Mouse (Mus musculus) CD4-positive, CD25-positive, alpha-beta regulatory T cell, adult 2 months (primary cell): Measurements from ENCODE around the gene Anapc4.

ENCODE experiments used
- DNase-seq: peaks from one replicate; pipeline ENCODE4 v3.0.0-alpha.2; 2012; ENCODE audit warnings: low read depth, low spot score

Anapc4 gene

DNA sequence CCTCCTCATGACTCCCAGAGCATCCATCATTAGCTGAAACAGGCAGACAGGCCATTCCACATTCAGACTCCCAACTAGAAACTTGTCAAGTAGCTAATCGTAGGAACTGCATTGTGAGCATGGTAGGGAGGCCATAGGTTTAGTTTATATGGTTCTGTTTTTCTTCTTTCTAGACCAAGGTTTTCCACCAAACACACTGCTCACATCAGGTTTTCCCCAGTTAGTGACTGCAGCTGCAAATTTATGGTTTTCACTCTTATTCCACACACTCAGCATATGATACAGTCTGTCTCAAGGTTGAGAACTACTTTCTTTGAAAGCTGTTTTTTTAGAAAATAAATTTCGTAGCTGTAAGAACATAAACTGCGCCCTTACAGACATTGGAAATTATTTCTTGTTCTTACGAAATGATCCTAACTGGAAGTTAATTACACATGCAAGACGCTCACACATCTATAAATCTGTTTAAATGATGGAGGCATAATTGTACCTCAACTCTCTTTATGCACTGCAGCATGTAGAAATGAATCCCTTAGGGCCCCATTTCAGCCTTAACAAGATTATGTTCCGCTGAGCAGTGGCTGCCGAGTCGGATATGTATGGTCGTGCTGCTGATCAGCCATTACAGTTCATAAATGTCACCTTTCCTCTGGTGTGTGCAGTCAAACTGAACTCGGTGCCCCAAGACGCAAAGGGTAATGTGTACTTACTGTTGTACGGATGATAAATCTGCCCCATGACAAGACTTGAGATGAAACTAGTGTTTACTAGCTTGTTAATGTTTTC is 35.3 kb downstream of the Anapc4 start:
- DNase-seq, result no peak

DNA sequence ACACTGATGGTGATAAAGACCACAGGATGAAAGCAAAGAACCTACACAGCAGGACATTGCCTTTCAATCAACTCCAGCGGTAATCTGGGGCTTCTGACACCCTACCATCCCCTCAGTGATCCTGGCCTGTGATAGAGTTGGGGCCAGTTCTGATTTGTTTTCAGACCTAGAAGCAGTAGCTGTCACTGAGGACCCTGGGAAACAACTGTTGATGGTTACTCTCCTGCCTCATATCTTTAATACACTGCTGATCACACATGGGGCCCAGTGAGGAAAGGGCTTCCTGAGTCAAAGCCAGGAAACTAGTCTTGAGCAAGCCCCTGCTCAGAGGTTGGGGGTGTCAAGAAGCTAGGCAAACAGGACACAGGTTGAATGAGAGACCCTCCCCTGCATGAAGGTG is 37.6 kb downstream of the Anapc4 start:
- no peak for DNase-seq

- DNase-seq, result no peak
Measured at GRCm38 (mm10) chr5:52871986-52872385, 38.2 kb downstream of the Anapc4 start.

GRCm38 (mm10) chr5:52878847-52879246 is 45.0 kb downstream of the Anapc4 start:
- peak; percentile 81 for DNase-seq

- no peak for DNase-seq
Measured at GRCm38 (mm10) chr5:52879926-52880325, 46.1 kb downstream of the Anapc4 start.

GRCm38 (mm10) chr5:52882446-52882845 is 48.6 kb downstream of the Anapc4 start:
- no peak for DNase-seq

GRCm38 (mm10) chr5:52887085-52887484 is 53.3 kb downstream of the Anapc4 start:
- peak; percentile 77 for DNase-seq

- no peak for DNase-seq
Measured at GRCm38 (mm10) chr5:52889919-52890318, 56.1 kb downstream of the Anapc4 start.

GRCm38 (mm10) chr5:52891949-52892835 is 58.4 kb downstream of the Anapc4 start:
- no peak for DNase-seq

GRCm38 (mm10) chr5:52893938-52894337 is 60.1 kb downstream of the Anapc4 start:
- DNase-seq, result no peak

GRCm38 (mm10) chr5:52904246-52904645 is 70.4 kb downstream of the Anapc4 start:
- DNase-seq, result no peak

GRCm38 (mm10) chr5:52904671-52905070 is 70.9 kb downstream of the Anapc4 start:
- DNase-seq, result no peak

DNA sequence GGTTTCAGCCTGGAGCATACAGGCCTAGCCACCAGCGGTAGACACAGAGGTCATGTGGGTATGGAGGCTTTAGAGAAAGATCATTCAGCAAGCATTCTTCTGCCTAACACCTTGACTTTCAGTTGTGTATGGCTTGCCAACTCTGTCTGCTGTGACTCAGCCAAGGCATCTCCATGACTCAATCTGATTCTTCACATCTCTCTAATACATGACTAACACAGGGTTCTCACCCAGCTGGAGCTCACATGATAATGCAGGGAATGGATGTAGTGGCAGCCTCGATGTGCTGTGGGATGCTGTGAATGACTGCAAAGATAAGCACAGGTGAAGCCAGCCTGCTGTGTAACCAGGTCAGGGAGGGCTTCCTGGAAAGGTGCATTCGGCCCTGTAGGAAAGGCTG is 74.4 kb downstream of the Anapc4 start:
- DNase-seq, result no peak

- peak; percentile 81 for DNase-seq
Measured at GRCm38 (mm10) chr5:52910159-52910591, 76.4 kb downstream of the Anapc4 start.

- no peak for DNase-seq
Measured at GRCm38 (mm10) chr5:52911286-52911870, 77.6 kb downstream of the Anapc4 start.

- no peak for DNase-seq
Measured at GRCm38 (mm10) chr5:52913711-52914110, 79.9 kb downstream of the Anapc4 start.

GRCm38 (mm10) chr5:52916186-52916585 is 82.4 kb downstream of the Anapc4 start:
- DNase-seq, result no peak
